Mouse (Mus musculus) G1E (cell line): Measurements from ENCODE around the gene Spats1. TPM values are rescaled to one million over a fixed set of nuclear protein-coding genes. Genes with fewer than 3 reads are reported as not detected.

ENCODE experiments used
- ATAC-seq: 2 replicates; pipeline ENCODE4 v1.8.0; 2016; ENCODE audit warnings: mild to moderate bottlenecking; ENCODE audit not compliant: insufficient number of reproducible peaks, poor library complexity, low FRiP score, severe bottlenecking; ENCODE audit errors: extremely low read depth
- DNase-seq: peaks from one replicate; pipeline ENCODE4 v3.0.0; 2012; ENCODE audit warnings: low spot score
- H3K27me3 ChIP-seq: 2 replicates; pipeline ENCODE4 v1.6.1; 2012; ENCODE audit warnings: mild to moderate bottlenecking, low read length, inconsistent platforms; ENCODE audit not compliant: insufficient read depth
- H3K36me3 ChIP-seq: replicated peaks from 2 replicates; pipeline ENCODE3; 2012; ENCODE audit warnings: mild to moderate bottlenecking, inconsistent platforms
- H3K4me1 ChIP-seq: 2 replicates; pipeline ENCODE4 v1.6.1; 2012; ENCODE audit warnings: low read depth, low read length, inconsistent platforms, mixed read lengths; ENCODE audit not compliant: insufficient read depth
- H3K4me3 ChIP-seq: 2 replicates; pipeline ENCODE4 v1.5.1; 2012; ENCODE audit warnings: low read depth, mild to moderate bottlenecking, inconsistent platforms, low read length, moderate library complexity, mixed read lengths
- H3K9me3 ChIP-seq: replicated peaks from 2 replicates; pipeline ENCODE4 v1.6.1; 2012; ENCODE audit warnings: inconsistent platforms
- CTCF ChIP-seq: IDR thresholded peaks from 2 replicates; pipeline ENCODE4 v1.5.1; 2012; ENCODE audit warnings: low read depth, low read length, inconsistent platforms, mixed read lengths
- GATA1 ChIP-seq: IDR thresholded peaks from 2 replicates; pipeline ENCODE4 v1.6.1; 2012; ENCODE audit warnings: borderline replicate concordance, low read length, inconsistent platforms, mixed read lengths
- GATA2 ChIP-seq: IDR thresholded peaks from 2 replicates; pipeline ENCODE4 v1.6.1; 2012; ENCODE audit warnings: low read depth, low read length, inconsistent platforms, borderline replicate concordance
- POLR2AphosphoS5 ChIP-seq: IDR thresholded peaks from 2 replicates; pipeline ENCODE4 v1.6.1; 2012; ENCODE audit warnings: low read depth, low read length, inconsistent platforms; ENCODE audit not compliant: insufficient replicate concordance
- TAL1 ChIP-seq: conservative IDR thresholded peaks from 2 replicates; pipeline ENCODE4 v1.6.1; 2012; ENCODE audit warnings: low read depth, low read length, inconsistent platforms, mixed read lengths
- polyA plus RNA-seq: library from polyadenylated mRNA; stranded (reverse); fragments of >175 nt; gene quantifications from 2 replicates; pipeline ENCODE4 v1.2.3, GENCODE M21; 2012
- total RNA-seq, 2 experiments: library from RNA; stranded (forward) in 1 of 2; stranded (reverse) in 1 of 2; fragments of 200-1000 nt in 1 of 2; fragments of >200 nt in 1 of 2; fragmentation: Nextera tagmentation in 1 of 2; gene quantifications; 2 replicates each; pipeline ENCODE4 v1.2.3; 2014 to 2017

Gene Spats1
- total and polyA plus RNA-seq, 3 experiments, result 0.11 TPM; not detected in 2

DNA sequence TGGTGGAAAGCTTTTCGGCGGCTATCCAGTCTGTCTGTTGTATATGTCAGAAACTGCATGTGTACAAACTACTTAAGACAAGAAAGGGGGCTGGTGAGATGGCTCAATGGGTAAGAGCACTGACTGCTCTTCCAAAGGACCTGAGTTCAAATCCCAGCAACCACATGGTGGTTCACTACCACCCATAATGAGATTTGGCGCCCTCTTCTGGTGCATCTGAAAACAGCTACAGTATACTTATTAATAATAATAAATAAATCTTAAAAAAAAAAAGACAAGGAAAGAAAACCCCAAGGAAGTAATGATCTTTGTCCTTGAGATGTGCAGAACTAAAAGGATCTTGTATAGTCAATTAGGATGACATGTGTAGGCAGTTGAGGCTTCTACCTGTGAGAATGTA lies 77.7 kb downstream of the Spats1 start:
- DNase-seq (no peak), ATAC-seq (no peak)
- Histone ChIP-seq H3K9me3 (no peaks in the 10 kb centered on the region), H3K27me3 (no peaks in the 10 kb centered on the region), H3K36me3 (peaks cover 84% of the 10 kb centered on the region), H3K4me1 (peaks cover 9% of the 10 kb centered on the region; the same call in 1 of the 2 replicates), H3K4me3 (no peak overlapping the region)
- TF ChIP-seq POLR2AphosphoS5, result no peak
- no peak for TF ChIP-seq CTCF
- TF ChIP-seq TAL1, result no peak
- no peak for TF ChIP-seq GATA1
- TF ChIP-seq GATA2, result no peak

- no peak for TF ChIP-seq GATA1
- no peak for TF ChIP-seq GATA2
- no peak for TF ChIP-seq CTCF
- TF ChIP-seq POLR2AphosphoS5, result no peak
- no peak for TF ChIP-seq TAL1
- Histone ChIP-seq H3K4me1 (peaks cover 9% of the 10 kb centered on the region; the same call in 1 of the 2 replicates), H3K9me3 (no peaks in the 10 kb centered on the region), H3K36me3 (peaks cover 84% of the 10 kb centered on the region), H3K27me3 (no peaks in the 10 kb centered on the region), H3K4me3 (no peak overlapping the region)
- DNase-seq, result no peak
- peak; percentile 22; the same call in 1 of the 2 replicates for ATAC-seq
Observed at GRCm38 (mm10) chr17:45394612-45395011, 80.6 kb downstream of the Spats1 start.

- TF ChIP-seq TAL1 (no peak), GATA1 (no peak), CTCF (no peak), POLR2AphosphoS5 (no peak), GATA2 (no peak)
- no peaks in the 10 kb centered on the region for H3K9me3 ChIP-seq
- H3K36me3 ChIP-seq, result peaks cover 81% of the 10 kb centered on the region
- ATAC-seq (no peak), DNase-seq (no peak)
- H3K27me3 ChIP-seq, result no peaks in the 10 kb centered on the region
- H3K4me1 ChIP-seq, result peaks cover 9% of the 10 kb centered on the region; the same call in 1 of the 2 replicates
- no peak overlapping the region for H3K4me3 ChIP-seq
Observed at GRCm38 (mm10) chr17:45393765-45394164, 81.5 kb downstream of the Spats1 start.

Other genes with a start within 250 kb of the Spats1 start
- gene Cdc5l, start 41.7 kb downstream of the Spats1 start, total RNA-seq (2014; fragmentation: Nextera tagmentation), result 73.2 and 78.5 TPM in 2 replicates
- 106 and 109 TPM in 2 replicates for gene Cdc5l, start 41.7 kb downstream of the Spats1 start, total RNA-seq (2017)
- gene Cdc5l, start 41.7 kb downstream of the Spats1 start, polyA plus RNA-seq, result 6.5 and 7.5 TPM in 2 replicates
- 6.8 and 17.1 TPM in 2 replicates for gene Aars2, start 31.4 kb upstream of the Spats1 start, total RNA-seq (2014; fragmentation: Nextera tagmentation)
- 7.8 and 8.7 TPM in 2 replicates for gene Aars2, start 31.4 kb upstream of the Spats1 start, total RNA-seq (2017)
- gene Aars2, start 31.4 kb upstream of the Spats1 start, polyA plus RNA-seq, result 34.7 and 43.0 TPM in 2 replicates
- not detected in 2 replicates for gene Tcte1, start 48.0 kb upstream of the Spats1 start, total RNA-seq (2014; fragmentation: Nextera tagmentation)
- 0.12 TPM in 1 of 2 replicates, not detected in the other for gene Tcte1, start 48.0 kb upstream of the Spats1 start, total RNA-seq (2017)
- not detected in 2 replicates for gene Tcte1, start 48.0 kb upstream of the Spats1 start, polyA plus RNA-seq
- gene Tmem151b, start 74.3 kb upstream of the Spats1 start, total RNA-seq (2014; fragmentation: Nextera tagmentation), result not detected in 2 replicates
- gene Tmem151b, start 74.3 kb upstream of the Spats1 start, total RNA-seq (2017), result under 0.01 TPM in 1 of 2 replicates, not detected in the other
- gene Tmem151b, start 74.3 kb upstream of the Spats1 start, polyA plus RNA-seq, result not detected in 2 replicates
- gene Nfkbie, start 80.3 kb upstream of the Spats1 start, total RNA-seq (2014; fragmentation: Nextera tagmentation), result 5.1 and 5.9 TPM in 2 replicates
- 11.0 and 11.1 TPM in 2 replicates for gene Nfkbie, start 80.3 kb upstream of the Spats1 start, total RNA-seq (2017)
- gene Nfkbie, start 80.3 kb upstream of the Spats1 start, polyA plus RNA-seq, result 8.6 and 9.2 TPM in 2 replicates
- 46.5 and 60.9 TPM in 2 replicates for gene Slc35b2, start 88.5 kb upstream of the Spats1 start, total RNA-seq (2014; fragmentation: Nextera tagmentation)
- 65.9 and 77.1 TPM in 2 replicates for gene Slc35b2, start 88.5 kb upstream of the Spats1 start, total RNA-seq (2017)
- gene Slc35b2, start 88.5 kb upstream of the Spats1 start, polyA plus RNA-seq, result 24.6 and 24.9 TPM in 2 replicates
- 1,427 and 1,464 TPM in 2 replicates for gene Hsp90ab1, start 97.9 kb upstream of the Spats1 start, total RNA-seq (2014; fragmentation: Nextera tagmentation)
- 1,152 and 1,547 TPM in 2 replicates for gene Hsp90ab1, start 97.9 kb upstream of the Spats1 start, total RNA-seq (2017)
- gene Hsp90ab1, start 97.9 kb upstream of the Spats1 start, polyA plus RNA-seq, result 681 and 1,104 TPM in 2 replicates
- 107 and 116 TPM in 2 replicates for gene Slc29a1, start 124.2 kb upstream of the Spats1 start, total RNA-seq (2014; fragmentation: Nextera tagmentation)
- 93.5 and 118 TPM in 2 replicates for gene Slc29a1, start 124.2 kb upstream of the Spats1 start, total RNA-seq (2017)
- gene Slc29a1, start 124.2 kb upstream of the Spats1 start, polyA plus RNA-seq, result 143 and 207 TPM in 2 replicates
- not detected in 2 replicates for gene Mymx, start 126.7 kb upstream of the Spats1 start, total RNA-seq (2014; fragmentation: Nextera tagmentation)
- not detected in 2 replicates for gene Mymx, start 126.7 kb upstream of the Spats1 start, total RNA-seq (2017)
- gene Mymx, start 126.7 kb upstream of the Spats1 start, polyA plus RNA-seq, result not detected in 2 replicates
- gene Capn11, start 183.9 kb upstream of the Spats1 start, total RNA-seq (2014; fragmentation: Nextera tagmentation), result not detected in 2 replicates
- gene Capn11, start 183.9 kb upstream of the Spats1 start, total RNA-seq (2017), result not detected in 2 replicates
- gene Capn11, start 183.9 kb upstream of the Spats1 start, polyA plus RNA-seq, result not detected in 2 replicates
- gene Mrpl14, start 210.9 kb upstream of the Spats1 start, total RNA-seq (2014; fragmentation: Nextera tagmentation), result 36.2 and 36.8 TPM in 2 replicates
- 17.3 and 29.6 TPM in 2 replicates for gene Mrpl14, start 210.9 kb upstream of the Spats1 start, total RNA-seq (2017)
- gene Mrpl14, start 210.9 kb upstream of the Spats1 start, polyA plus RNA-seq, result 237 and 310 TPM in 2 replicates
- 22.6 and 25.0 TPM in 2 replicates for gene Tmem63b, start 211.5 kb upstream of the Spats1 start, total RNA-seq (2014; fragmentation: Nextera tagmentation)
- 8.7 and 9.9 TPM in 2 replicates for gene Tmem63b, start 211.5 kb upstream of the Spats1 start, total RNA-seq (2017)
- 18.6 and 21.6 TPM in 2 replicates for gene Tmem63b, start 211.5 kb upstream of the Spats1 start, polyA plus RNA-seq